Mouse (Mus musculus) spleen, adult 2 months (tissue): ENCODE data around the gene Gab2. TPM values are rescaled to one million over a fixed set of nuclear protein-coding genes. Genes with fewer than 3 reads are reported as not detected.

Experiments used
- DNase-seq, 2 experiments: peaks; one replicate each; pipeline versions ENCODE4 v3.0.0 to v3.0.0-alpha.2; 2012 to 2021; ENCODE audit warnings: low spot score in 2 of 2, low read depth in 1 of 2
- H3K27ac ChIP-seq: fragments of 200-500 bp; 2 replicates; pipeline ENCODE4 v1.5.1; 2012; ENCODE audit warnings: low read length, inconsistent platforms; ENCODE audit not compliant: insufficient read depth
- H3K27me3 ChIP-seq: fragments of 200-500 bp; 2 replicates; pipeline ENCODE4 v1.6.1; 2012; ENCODE audit warnings: mild to moderate bottlenecking, moderate library complexity, low read length, inconsistent platforms; ENCODE audit not compliant: control insufficient read depth, insufficient read depth
- H3K36me3 ChIP-seq: fragments of 200-500 bp; 2 replicates; pipeline ENCODE4 v1.6.1; 2012; ENCODE audit warnings: mild to moderate bottlenecking, low read length, inconsistent platforms; ENCODE audit not compliant: control insufficient read depth, insufficient read depth
- H3K4me1 ChIP-seq: fragments of 200-500 bp; 2 replicates; pipeline ENCODE4 v1.6.1; 2011; ENCODE audit warnings: inconsistent platforms; ENCODE audit not compliant: control insufficient read depth, insufficient read depth, insufficient read length
- H3K4me3 ChIP-seq: fragments of 200-500 bp; 2 replicates; pipeline ENCODE4 v1.5.1; 2011; ENCODE audit warnings: mild to moderate bottlenecking, inconsistent platforms; ENCODE audit not compliant: insufficient read depth, insufficient read length; ENCODE audit errors: extremely low read depth
- CTCF ChIP-seq: fragments of 200-500 bp; IDR thresholded peaks from 2 replicates; pipeline ENCODE4 v1.5.1; 2011; ENCODE audit warnings: mild to moderate bottlenecking, inconsistent platforms; ENCODE audit not compliant: insufficient read depth, insufficient read length, insufficient replicate concordance; ENCODE audit errors: extremely low read depth
- POLR2A ChIP-seq: fragments of 200-500 bp; IDR thresholded peaks from 2 replicates; pipeline ENCODE4 v1.6.1; 2011; ENCODE audit warnings: low read depth, low read length, inconsistent platforms
- WGBS: fragments of 180-500 bp; shearing (Covaris S2); methylation state at CpG from one replicate; pipeline ENCODE4 v1.1.7; 2018; 5-methylcytosine and 5-hydroxymethylcytosine counted together
- polyA plus RNA-seq: library from polyadenylated mRNA; depleted of rRNA; stranded (reverse); fragments of >200 nt; gene quantifications from 2 replicates; pipeline ENCODE4 v1.2.3, GENCODE M21; 2012

Gab2 gene
- polyA plus RNA-seq, 1 experiment, result 9.2 TPM

GRCm38 (mm10) chr7:97247661-97248060 is 166.3 kb downstream of the Gab2 start:
- Histone ChIP-seq H3K4me3 (no peak overlapping the region), H3K4me1 (peaks cover 4% of the 10 kb centered on the region; the same call in 1 of the 2 replicates), H3K27ac (no peak overlapping the region), H3K27me3 (no peaks in the 10 kb centered on the region), H3K36me3 (no peaks in the 10 kb centered on the region)
- 88% methylated on average over 1 of the region's 1 CpGs for WGBS
- no peak for TF ChIP-seq CTCF
- TF ChIP-seq POLR2A, result no peak
- DNase-seq, result no peak

- Histone ChIP-seq H3K4me3 (no peak overlapping the region), H3K4me1 (peaks cover 4% of the 10 kb centered on the region; the same call in 1 of the 2 replicates), H3K27me3 (no peaks in the 10 kb centered on the region), H3K27ac (no peak overlapping the region), H3K36me3 (no peaks in the 10 kb centered on the region)
- no peak for TF ChIP-seq POLR2A
- no peak for TF ChIP-seq CTCF
- WGBS, result 86% methylated on average over 5 of the region's 5 CpGs
- DNase-seq, result no peak
Observed at GRCm38 (mm10) chr7:97248136-97248535, 166.8 kb downstream of the Gab2 start.

GRCm38 (mm10) chr7:97251638-97252037 is 170.3 kb downstream of the Gab2 start:
- Histone ChIP-seq H3K36me3 (no peaks in the 10 kb centered on the region), H3K4me1 (peaks cover 4% of the 10 kb centered on the region; the same call in 1 of the 2 replicates), H3K27me3 (no peaks in the 10 kb centered on the region), H3K27ac (no peak overlapping the region; the same call in 1 of the 2 replicates), H3K4me3 (no peak overlapping the region)
- DNase-seq, result no peak
- 23% methylated on average over 2 of the region's 2 CpGs for WGBS
- TF ChIP-seq CTCF, result no peak
- no peak for TF ChIP-seq POLR2A

- no peak for TF ChIP-seq CTCF
- TF ChIP-seq POLR2A, result no peak
- Histone ChIP-seq H3K4me1 (no peaks in the 10 kb centered on the region), H3K36me3 (no peaks in the 10 kb centered on the region), H3K4me3 (no peak overlapping the region), H3K27ac (no peak overlapping the region), H3K27me3 (no peaks in the 10 kb centered on the region)
- no peak for DNase-seq
- WGBS, result 67% methylated on average over 1 of the region's 1 CpGs
Observed at GRCm38 (mm10) chr7:97262541-97262940, 181.2 kb downstream of the Gab2 start.

GRCm38 (mm10) chr7:97270367-97270766 is 189.0 kb downstream of the Gab2 start:
- H3K4me3 ChIP-seq, result no peak overlapping the region

GRCm38 (mm10) chr7:97271068-97271467 is 189.7 kb downstream of the Gab2 start:
- H3K4me1 ChIP-seq, result peaks cover 4% of the 10 kb centered on the region; the same call in 1 of the 2 replicates

More at GRCm38 (mm10) chr7:97270367-97270766, 189.0 kb downstream of the Gab2 start:
- TF ChIP-seq POLR2A (no peak), CTCF (no peak)
- Histone ChIP-seq H3K27me3 (no peaks in the 10 kb centered on the region), H3K36me3 (no peaks in the 10 kb centered on the region), H3K27ac (no peak overlapping the region), H3K4me1 (peaks cover 4% of the 10 kb centered on the region; the same call in 1 of the 2 replicates)
- no peak for DNase-seq

GRCm38 (mm10) chr7:97296986-97297385 is 215.6 kb downstream of the Gab2 start:
- 68% methylated on average over 2 of the region's 2 CpGs for WGBS
- DNase-seq, result no peak
- H3K4me3 ChIP-seq, result no peak overlapping the region
- no peaks in the 10 kb centered on the region for H3K27me3 ChIP-seq
- H3K36me3 ChIP-seq, result no peaks in the 10 kb centered on the region
- no peak for TF ChIP-seq POLR2A
- no peak for TF ChIP-seq CTCF
- no peaks in the 10 kb centered on the region for H3K4me1 ChIP-seq
- no peak overlapping the region for H3K27ac ChIP-seq

More at GRCm38 (mm10) chr7:97271068-97271467, 189.7 kb downstream of the Gab2 start:
- DNase-seq, result no peak
- H3K27me3 ChIP-seq, result no peaks in the 10 kb centered on the region
- H3K4me3 ChIP-seq, result no peak overlapping the region
- no peak overlapping the region for H3K27ac ChIP-seq
- 34% methylated on average over 1 of the region's 1 CpGs for WGBS
- no peaks in the 10 kb centered on the region for H3K36me3 ChIP-seq
- TF ChIP-seq CTCF (no peak), POLR2A (no peak)
